ENCODE assay signal across 13 mouse cellular contexts in the genomic region with DNA sequence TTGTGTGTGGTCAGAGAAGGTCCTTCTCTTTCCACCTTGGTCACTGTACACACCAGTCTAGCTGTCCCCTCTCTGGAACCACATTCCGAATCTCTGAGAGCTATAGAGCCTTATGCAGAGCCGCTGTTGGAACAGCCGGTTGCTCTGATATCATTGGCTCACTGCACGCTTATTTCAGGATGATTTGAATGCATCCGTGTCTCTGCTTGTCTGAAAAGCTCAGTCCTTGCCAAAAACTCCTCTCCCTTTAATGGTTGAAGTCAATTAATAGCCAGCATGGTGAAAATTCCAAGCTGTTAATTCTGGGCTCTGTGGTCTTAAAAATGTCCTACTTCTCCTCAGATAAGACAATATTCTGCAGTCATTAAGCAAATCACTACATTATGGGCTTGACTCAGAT.
DNase-seq lines count a peak whose midpoint lies in the region; ATAC-seq lines count a peak whose summit lies in the region.
"Had no signal": no experiment of that assay in that cellular context is flagged by ENCODE, and none has a peak within 500 bp of the region (broad histone marks: within the 10 kb centered on the region; RNA-seq: fewer than 3 reads in every experiment).

No protein-coding gene starts in this region.

- 0 out of 2 replicates have a peak, but pooled peaks have one; percentile 15 for ATAC-seq in cerebellum, adult (ENCODE audit: insufficient number of reproducible peaks, low FRiP score, low TSS enrichment)
- peak; percentile 27; the same call in 1 of the 2 replicates for ATAC-seq in kidney, embryonic 15.5 days (replicated peaks; ENCODE audit: low FRiP score)
- ATAC-seq in inflammation-experienced regulatory T-cells, adult 6 months: no peak
- ATAC-seq: intestine, postnatal 0 days had no signal

- H3K4me1 ChIP-seq in kidney, embryonic 15.5 days: peaks cover 22% of the 10 kb centered on the region
- H3K4me1 ChIP-seq: megakaryocyte, embryonic 14.5 days had no signal

- no peaks in the 10 kb centered on the region for H3K36me3 ChIP-seq in kidney, embryonic 15.5 days

- 61% methylated on average over 5 of the region's 5 CpGs for WGBS in kidney, embryonic 15.5 days

- 0 out of 2 replicates have a peak overlapping the region, but pooled peaks have one; percentile 37 for H3K27ac ChIP-seq in kidney, embryonic 15.5 days

- no peak overlapping the region for H3K4me3 ChIP-seq in kidney, embryonic 15.5 days (replicated peaks)
- H3K4me3 ChIP-seq: megakaryocyte, embryonic 14.5 days had no signal

- no peak overlapping the region for H3K9ac ChIP-seq in kidney, embryonic 15.5 days

- H3K27me3 ChIP-seq in kidney, embryonic 15.5 days: peaks cover 8% of the 10 kb centered on the region
- H3K27me3 ChIP-seq: megakaryocyte, embryonic 14.5 days had no signal

- H3K9me3 ChIP-seq in kidney, embryonic 15.5 days (replicated peaks): peaks cover 10% of the 10 kb centered on the region

- DNase-seq in cerebellum, adult 8-10 months: no peak
- DNase-seq in kidney, postnatal 25 days: no peak
- DNase-seq in right cerebral cortex, postnatal 10 days (ENCODE audit: low spot score in 2 of 2): peak; percentile 55 to 77
- no peak for DNase-seq in right cerebral cortex, adult 18-20 months
- no peak for DNase-seq in thymus, postnatal 10 days (ENCODE audit: low spot score in 2 of 2)
- DNase-seq: gastrocnemius, postnatal 10 days; liver; thymus, adult 2 months had no signal

- H3K4me2 ChIP-seq in kidney, embryonic 15.5 days: no peak overlapping the region

Comparison
In these comparisons a context has a peak if more than half of its experiments do, and no peak if none do; other contexts are left out.
1. DNase-seq: peak in right cerebral cortex, postnatal 10 days (2 of 2); none in cerebellum, adult 8-10 months (single experiment), kidney, postnatal 25 days (0 of 2), right cerebral cortex, adult 18-20 months (single experiment) and thymus, postnatal 10 days (0 of 2).